Mouse (Mus musculus) C2C12 (cell line): ENCODE data around the gene Mdp1.

ENCODE experiments used
- CTCF ChIP-seq: IDR thresholded peaks from one replicate; pipeline ENCODE4 v1.5.1; 2011; ENCODE audit not compliant: control insufficient read depth, insufficient read depth, insufficient read length
- MYOD1 ChIP-seq: IDR thresholded peaks from one replicate; pipeline ENCODE4 v1.6.1; 2011; ENCODE audit warnings: low read depth; ENCODE audit not compliant: control insufficient read depth, insufficient read length

DNA sequence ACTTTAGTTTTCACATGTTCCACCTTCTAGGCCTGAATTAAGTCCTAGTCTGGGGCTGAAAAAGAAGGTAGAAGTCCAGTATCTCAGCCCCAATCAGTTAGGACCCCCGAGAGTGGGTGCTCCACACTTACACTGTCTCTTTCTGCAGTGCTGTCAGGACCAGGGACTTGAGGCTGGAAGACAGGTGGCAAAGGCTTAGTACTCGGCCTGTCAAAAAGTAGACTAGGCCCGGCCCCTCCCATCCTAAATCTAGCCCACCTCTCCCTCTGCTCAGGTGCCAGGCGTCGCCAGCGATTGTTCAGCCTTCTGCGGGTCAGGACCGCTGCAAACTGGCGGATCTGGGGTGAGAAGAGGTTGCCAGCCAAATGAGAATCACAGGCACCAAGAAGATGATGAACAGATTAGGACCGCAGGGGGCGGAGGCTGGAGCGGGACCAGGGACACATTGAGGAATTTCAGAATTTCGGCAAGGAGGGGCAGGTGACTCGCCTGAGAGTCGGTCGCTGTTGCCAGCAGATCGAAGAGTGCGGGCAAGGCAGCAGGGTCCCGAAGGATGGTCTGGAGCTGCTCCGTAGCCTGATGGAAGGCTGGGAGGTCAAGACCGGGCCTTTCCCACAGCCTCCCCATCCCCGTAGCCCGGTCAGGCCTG is 25.3 kb downstream of the Mdp1 start:
- no peak for TF ChIP-seq CTCF
- TF ChIP-seq MYOD1 = peak; percentile 69
